Mouse (Mus musculus) layer of hippocampus, postnatal 36 days (tissue): ENCODE results near the gene Rad51c. TPM values are rescaled to one million over a fixed set of nuclear protein-coding genes. Genes with fewer than 3 reads are reported as not detected.

Source experiments
- DNase-seq, 2 experiments: peaks; one replicate each; pipeline ENCODE4 v3.0.0; 2022
- total RNA-seq, 2 experiments: library from RNA; stranded (reverse); gene quantifications; 2 replicates each; pipeline ENCODE4 v1.2.3; 2021

Gene Rad51c
- total RNA-seq, 2 experiments from 2014 or later = 4.6 to 6.1 TPM

DNA sequence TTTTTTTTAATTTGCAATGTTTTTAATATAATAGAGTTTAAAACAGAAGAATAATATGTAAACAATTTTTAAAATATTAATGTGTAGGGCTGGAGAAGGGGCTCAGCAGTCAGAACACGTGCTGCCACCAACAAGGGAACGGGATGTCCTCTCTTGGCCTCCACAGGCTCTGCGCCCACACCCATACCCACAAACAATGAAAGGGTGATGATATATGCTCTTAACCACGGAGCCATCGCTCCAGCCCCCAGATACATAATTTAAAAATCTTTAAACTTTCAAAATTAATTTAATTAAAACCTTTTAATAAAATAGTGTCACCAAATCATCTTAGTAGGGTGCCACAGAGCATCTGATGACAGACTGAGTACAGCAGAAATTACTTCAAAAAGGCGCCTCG is 37.7 kb downstream of the Rad51c start:
- no peak for DNase-seq

DNA sequence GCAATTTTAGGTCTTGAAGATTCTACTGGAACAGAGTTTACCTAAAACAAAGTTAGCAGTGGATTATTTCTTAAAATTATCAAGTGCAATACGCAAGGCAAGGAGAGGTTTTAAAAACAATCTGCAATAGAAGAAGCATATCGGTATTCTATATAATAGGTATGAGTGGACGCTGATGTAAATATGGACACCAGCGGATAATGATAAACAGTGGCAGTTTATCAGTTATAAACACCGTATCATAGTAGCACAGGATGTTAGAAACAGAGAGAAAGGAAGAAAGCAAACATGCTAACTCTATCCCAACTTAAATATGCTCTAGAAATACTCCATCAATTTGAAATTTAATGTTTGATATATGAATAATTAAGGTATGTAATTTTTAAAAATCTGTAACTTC is 39.6 kb downstream of the Rad51c start:
- DNase-seq = no peak

DNA sequence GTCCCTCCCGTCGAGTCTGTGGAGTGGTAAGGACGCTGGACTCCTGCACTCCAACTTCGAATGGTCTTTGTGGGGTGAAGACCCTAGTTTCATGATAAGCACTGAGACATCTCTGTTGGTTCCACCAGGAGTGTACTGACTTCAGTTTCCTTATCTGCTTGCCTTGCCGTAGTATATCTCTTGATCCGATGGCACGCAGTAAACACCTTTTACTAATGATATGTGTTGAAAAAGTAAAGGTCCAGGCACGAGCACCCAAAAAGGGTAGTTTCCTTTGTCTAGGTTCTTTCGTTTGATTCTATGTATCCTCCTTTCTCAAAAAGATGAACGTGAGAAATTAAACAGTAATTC is 45.5 kb downstream of the Rad51c start:
- DNase-seq = no peak

DNA sequence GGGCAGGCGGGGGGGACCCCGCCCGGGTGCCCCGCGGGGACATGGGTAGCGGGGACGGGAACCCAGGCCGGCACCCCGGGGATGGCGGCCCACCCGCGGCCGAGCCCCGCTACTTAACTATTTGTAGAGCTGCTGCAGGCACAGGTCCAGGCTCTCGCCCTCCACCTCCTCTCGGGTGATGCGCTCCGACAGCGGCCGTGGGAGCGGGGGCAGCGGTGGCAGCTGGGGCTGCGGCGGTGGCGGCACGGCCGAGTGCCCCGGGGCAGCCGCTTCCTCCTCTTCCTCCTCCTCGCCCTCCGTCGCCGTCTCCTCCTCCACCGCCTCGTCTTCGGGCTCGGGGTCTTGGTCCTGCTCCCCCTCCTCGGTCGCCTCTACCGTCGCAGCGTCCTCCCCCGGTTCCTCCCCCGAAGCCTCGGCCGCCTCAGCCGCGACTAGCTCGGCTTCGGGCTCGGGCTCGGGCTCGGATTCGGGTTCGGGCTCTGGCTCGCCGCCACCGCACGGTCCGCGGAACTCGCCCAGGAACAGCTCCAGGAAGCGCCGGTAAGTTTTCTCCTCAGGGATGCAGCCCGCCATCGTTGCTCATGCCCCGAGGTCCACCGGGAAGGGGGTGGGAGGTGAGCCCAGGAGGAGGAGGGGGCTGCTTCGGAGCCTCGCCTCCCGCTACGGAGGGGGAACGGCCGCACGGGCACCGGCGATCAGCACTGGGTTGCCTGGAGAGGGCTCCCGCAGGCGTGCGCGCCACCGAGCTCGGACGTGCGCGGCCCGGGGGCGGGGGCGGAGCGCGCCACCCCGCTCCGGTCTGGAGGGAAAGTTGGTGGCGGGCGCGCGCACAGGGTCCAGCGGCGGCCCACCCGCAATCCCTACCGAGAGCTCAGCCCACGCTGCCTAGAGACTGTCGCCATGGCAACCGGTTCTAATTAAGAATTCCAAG is 46.2 kb downstream of the Rad51c start, which contains the start of gene Ppm1e:
Gene Ppm1e, minus strand, starts transcription at position 693 of the 931 bp plus-strand sequence.
- peak; percentile 85 to 87 for DNase-seq

DNA sequence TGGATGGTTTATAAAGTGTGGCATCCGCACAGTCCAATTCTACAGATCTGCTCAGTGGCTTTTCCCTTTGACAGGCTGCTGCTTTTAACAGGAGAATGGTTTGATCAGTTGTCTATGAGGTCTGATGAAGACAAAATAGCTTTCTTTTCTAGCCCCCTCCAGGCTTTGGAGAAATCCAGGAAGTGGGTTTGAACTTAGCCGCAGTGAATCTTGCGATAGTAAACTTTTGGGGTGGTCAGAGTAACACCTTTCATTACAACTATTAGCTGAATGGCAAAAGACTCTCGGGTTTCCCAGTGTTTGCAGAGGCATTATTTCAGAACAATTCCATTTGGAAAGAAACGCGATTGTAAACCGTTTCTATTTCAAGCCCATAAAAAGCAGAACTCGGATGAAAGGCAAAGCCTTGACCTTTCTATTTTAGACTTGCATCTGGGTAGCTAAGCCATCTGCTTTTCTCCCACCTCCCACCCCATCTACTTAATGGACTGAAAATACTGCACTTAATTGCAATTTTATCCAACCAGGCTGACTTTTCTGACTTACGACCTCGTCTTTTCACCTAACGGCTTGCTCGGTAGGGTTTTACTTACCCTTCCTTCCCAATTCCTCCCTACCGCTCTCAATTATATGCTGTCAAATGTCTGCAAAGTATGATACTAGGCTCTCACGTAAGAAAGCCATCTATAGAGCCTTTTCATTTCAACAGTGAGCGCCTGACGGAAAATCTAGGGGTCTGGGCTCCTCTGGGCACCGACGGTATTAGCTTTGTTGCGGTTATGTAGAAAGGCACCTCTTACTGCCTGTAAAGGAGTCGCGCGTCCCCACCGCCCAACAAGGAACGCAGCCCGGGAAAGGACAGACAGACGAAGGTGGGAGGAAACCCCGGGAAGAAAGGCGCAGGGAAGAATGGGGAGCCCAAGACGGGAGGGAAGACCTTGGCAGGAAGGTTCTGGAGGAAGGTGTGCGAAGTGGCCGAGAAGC is 47.1 kb downstream of the Rad51c start:
- peak; percentile 17 to 19 for DNase-seq

DNA sequence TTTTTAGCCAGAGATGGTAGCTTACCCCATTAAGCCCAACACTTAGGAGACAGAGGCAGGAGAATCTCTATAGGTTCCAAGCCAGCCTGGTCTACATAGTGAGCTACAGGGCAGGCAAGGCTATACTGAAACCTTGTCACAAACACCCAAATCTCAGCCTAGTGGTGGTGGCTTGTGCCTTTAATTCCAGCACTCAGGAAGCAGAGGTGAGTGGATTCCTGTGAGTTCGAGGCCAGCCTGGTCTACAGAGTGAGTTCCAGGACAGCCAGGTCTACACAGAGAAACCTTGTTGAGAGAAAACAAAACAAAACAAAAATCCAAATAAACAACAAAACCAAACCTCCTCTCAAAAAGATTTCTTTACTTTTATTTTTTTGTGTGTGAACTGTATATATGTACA is 49.9 kb downstream of the Rad51c start:
- DNase-seq = no peak

DNA sequence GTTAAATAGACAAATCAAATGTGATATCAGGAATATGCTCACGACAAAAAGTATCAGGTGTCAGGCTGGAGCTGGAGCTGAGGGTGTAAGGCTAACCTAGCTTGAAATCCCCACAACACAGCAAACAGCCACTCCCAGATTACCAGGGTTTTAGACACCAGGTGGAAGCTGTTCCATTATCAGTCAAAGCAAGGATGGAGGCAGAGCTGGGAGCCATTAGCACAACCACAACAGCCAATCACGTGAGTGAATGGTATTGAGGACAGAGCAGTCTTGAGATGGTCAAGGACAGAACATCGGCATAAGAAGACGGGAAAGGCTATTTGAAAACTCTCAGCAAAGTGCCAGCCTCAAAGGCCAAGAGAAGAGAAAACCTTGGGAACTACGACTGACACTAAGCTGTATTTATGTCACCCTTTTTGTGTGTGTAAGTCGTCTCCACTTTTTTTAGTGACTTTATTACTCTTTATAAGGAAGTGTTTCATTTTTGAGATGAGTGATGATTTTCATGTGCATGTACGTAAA is 51.0 kb downstream of the Rad51c start:
- DNase-seq = no peak

Other genes starting within 250 kb of the Rad51c start
- gene Ppm1e, start 45.9 kb downstream of the Rad51c start, total RNA-seq = 100 to 1,000 TPM; 262 to 263 TPM
- under 1 TPM; 0.25 to 0.43 TPM for gene Tex14, start 111 bp upstream of the Rad51c start, total RNA-seq
- not detected for gene Gm11492, start 161.7 kb upstream of the Rad51c start, total RNA-seq
- 100 to 1,000 TPM; 158 to 178 TPM for gene Sept4, start 163.9 kb upstream of the Rad51c start, total RNA-seq
- gene Mtmr4, start 187.2 kb upstream of the Rad51c start, total RNA-seq = 100 to 1,000 TPM in 1 of 2 experiments, 10 to 100 TPM in 1; 91.8 to 109 TPM
- under 1 TPM; 0.22 to 0.78 TPM for gene Hsf5, start 212.2 kb upstream of the Rad51c start, total RNA-seq